Mouse (Mus musculus) heart, adult 11 months (tissue): Measurements from ENCODE around the gene Rab10.

Experiments used
- DNase-seq: peaks from one replicate; pipeline ENCODE4 v3.0.0; 2022

The Rab10 gene

DNA sequence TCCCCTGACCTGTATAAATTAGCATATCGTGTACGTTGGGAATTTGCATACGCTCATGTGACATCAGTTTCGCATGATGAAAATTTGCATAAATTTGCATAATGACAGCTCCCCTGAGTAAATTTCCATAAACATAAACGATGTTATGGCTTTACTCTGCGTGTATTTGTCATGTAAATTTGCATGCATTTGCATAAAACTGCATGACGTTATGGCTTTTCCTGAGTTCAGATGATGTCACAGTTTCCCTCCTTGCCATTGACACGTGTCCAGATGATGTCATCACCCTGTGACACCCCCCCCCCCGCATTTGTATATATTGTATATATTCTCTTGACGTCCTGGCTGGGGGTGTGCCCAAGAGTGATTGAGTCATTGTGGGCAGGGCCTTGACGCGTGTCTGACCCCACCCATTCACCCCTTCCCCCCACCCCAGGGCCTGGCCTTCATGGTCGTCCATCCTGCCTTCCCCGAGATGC, 73.6 kb downstream of the Rab10 start:
- DNase-seq, result peak; percentile 92

GRCm38 (mm10) chr12:3235646-3236161, 74.1 kb downstream of the Rab10 start:
- DNase-seq, result peak; percentile 99

- DNase-seq, result peak; percentile 100
Observed at GRCm38 (mm10) chr12:3235124-3235631, 74.6 kb downstream of the Rab10 start.

DNA sequence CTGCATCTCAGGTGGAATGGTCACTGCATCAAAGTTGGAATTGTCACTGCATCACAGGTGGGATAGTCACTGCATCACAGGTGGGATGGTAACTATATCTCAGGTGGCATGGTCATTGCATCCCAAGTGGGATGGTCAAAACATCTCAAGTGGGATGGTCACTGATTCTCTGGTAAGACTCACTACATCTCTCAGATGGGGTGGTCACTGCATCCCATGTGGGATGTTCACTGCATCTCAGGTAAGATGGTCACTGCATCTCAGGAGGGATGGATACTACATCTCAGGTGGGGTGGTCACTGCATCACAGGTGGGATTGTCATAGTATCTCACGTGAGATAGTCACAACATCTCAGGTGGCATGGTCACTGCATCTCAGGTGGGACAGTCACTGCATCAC, 75.7 kb downstream of the Rab10 start:
- DNase-seq, result peak; percentile 85

DNA sequence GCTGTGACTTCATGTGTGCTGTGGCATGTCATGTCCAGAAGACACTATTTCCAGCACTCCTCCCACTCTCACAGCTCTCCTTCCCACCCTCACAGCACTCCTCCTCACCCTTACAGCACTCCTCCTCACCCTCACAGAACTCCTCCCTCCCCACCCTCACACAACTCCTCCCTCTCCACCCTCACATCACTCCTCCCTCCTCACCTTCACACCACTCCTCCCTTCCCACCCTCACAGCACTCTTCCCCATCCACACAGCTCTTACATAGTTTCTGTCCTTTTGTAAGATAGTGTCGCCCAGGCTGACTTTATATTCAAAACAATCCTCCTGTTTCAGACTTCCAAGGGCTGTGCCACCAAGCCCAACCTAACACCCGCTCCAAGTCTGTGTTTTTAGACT, 86.4 kb downstream of the Rab10 start:
- peak; percentile 61 for DNase-seq

DNA sequence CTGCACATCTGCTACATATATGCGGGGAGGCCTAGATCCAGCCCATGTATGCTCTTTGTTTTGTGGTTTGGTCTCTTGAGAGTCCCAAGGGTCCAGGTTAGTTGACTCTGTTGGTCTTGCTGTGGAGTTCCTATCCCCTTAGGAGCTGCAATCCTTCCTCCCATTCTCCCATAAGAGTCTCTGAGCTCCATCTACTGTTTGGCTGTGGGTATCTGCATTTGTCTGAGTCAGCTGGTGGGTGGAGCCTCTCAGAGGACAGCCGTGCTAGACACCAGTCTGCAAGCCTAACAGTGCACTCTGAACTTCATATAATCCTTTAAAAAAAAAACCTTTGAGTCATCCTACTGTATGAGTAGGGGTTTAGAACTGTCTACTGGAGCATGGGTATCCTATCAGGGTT, 99.6 kb downstream of the Rab10 start:
- peak; percentile 88 for DNase-seq

DNA sequence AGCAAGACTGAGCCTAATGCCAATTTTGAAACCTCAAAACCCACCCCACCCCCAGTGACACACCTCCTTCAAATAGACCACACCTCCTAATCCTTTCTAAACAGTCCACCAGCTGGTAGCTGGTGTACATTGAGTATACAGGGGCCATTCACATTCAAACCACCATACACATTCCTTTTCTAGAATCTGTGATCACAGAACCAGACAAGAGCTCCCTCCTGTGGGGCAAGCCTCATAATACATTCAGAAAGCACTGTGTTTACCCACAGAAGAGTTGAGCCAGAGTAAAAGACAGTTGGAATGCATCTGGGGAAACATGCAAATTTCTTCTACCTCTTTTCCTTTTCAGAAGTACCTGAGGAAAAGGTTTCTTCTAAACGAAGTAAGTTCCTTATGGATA, 100.6 kb downstream of the Rab10 start:
- DNase-seq, result no peak
